Mouse (Mus musculus) brown adipose tissue, adult 24 weeks (tissue): ENCODE results near the gene H2-K1. TPM values are rescaled to one million over a fixed set of nuclear protein-coding genes. Genes with fewer than 3 reads are reported as not detected.
A peak's percentile ranks its signal among the peaks of the same experiment; 100 is the strongest.
"Not testable (repeated sequence)": the region's sequence is repeated elsewhere in the genome, so short reads cannot be mapped to it uniquely, and the experiment has no call there.

Experiments
- H3K27ac ChIP-seq: fragments of 200-500 bp; replicated peaks from 2 replicates; pipeline ENCODE4 v1.5.1; 2012; ENCODE audit warnings: low read depth, mild to moderate bottlenecking, low read length
- H3K4me1 ChIP-seq: fragments of 200-500 bp; 2 replicates; pipeline ENCODE4 v1.6.1; 2012; ENCODE audit warnings: low read length, mixed read lengths; ENCODE audit not compliant: control insufficient read depth, insufficient read depth, insufficient read length
- H3K4me3 ChIP-seq: fragments of 200-500 bp; 2 replicates; pipeline ENCODE4 v1.5.1; 2012; ENCODE audit warnings: low read depth, mild to moderate bottlenecking, low read length, moderate library complexity; ENCODE audit not compliant: insufficient read depth
- polyA plus RNA-seq: library from polyadenylated mRNA; stranded (reverse); fragments of >200 nt; gene quantifications from 2 replicates; pipeline ENCODE4 v1.2.4, GENCODE M21; 2012; ENCODE audit not compliant: missing spikeins, insufficient read depth, insufficient read length

The H2-K1 gene
- polyA plus RNA-seq, 1 experiment, result 394 TPM

GRCm38 (mm10) chr17:33958451-33958850 lies 41.7 kb downstream of the H2-K1 start:
- no peak overlapping the region for H3K27ac ChIP-seq
- H3K4me1 ChIP-seq, result no peaks in the 10 kb centered on the region
- no peak overlapping the region for H3K4me3 ChIP-seq

GRCm38 (mm10) chr17:33957493-33957892 lies 42.7 kb downstream of the H2-K1 start:
- H3K4me3 ChIP-seq, result no peak overlapping the region
- no peaks in the 10 kb centered on the region for H3K4me1 ChIP-seq
- H3K27ac ChIP-seq, result no peak overlapping the region

GRCm38 (mm10) chr17:33956336-33956735 lies 43.8 kb downstream of the H2-K1 start:
- no peaks in the 10 kb centered on the region for H3K4me1 ChIP-seq
- peak overlapping the region; percentile 99 for H3K27ac ChIP-seq
- H3K4me3 ChIP-seq, result peak overlapping the region; percentile 87

- Histone ChIP-seq H3K4me3 (peak within 1 kb of the TSS; percentile 90), H3K27ac (peak within 1 kb of the TSS; percentile 99), H3K4me1 (peaks cover under 1% of the 10 kb centered on the region; the same call in 1 of the 2 replicates)
These were observed 44.5 kb downstream of the H2-K1 start, which contains the start of the genes Vps52 and Rps18 for GRCm38 (mm10) chr17:33955555-33956214. Vps52 (plus strand) TSS chr17:33955812. Rps18 (minus strand) TSS chr17:33956001.

- H3K4me3 ChIP-seq, result peak overlapping the region; percentile 90
- peak overlapping the region; percentile 62 for H3K27ac ChIP-seq
- H3K4me1 ChIP-seq, result peaks cover 4% of the 10 kb centered on the region; the same call in 1 of the 2 replicates
These were observed 45.2 kb downstream of the H2-K1 start for GRCm38 (mm10) chr17:33954646-33955554.

- Histone ChIP-seq H3K4me1 (peaks cover 4% of the 10 kb centered on the region; the same call in 1 of the 2 replicates), H3K27ac (no peak overlapping the region), H3K4me3 (peak overlapping the region; percentile 90)
These were observed 46.1 kb downstream of the H2-K1 start for GRCm38 (mm10) chr17:33953961-33954565.

GRCm38 (mm10) chr17:33953310-33953709 lies 46.8 kb downstream of the H2-K1 start:
- H3K4me1 ChIP-seq, result peaks cover 4% of the 10 kb centered on the region; the same call in 1 of the 2 replicates
- no peak overlapping the region for H3K4me3 ChIP-seq
- H3K27ac ChIP-seq, result no peak overlapping the region

- Histone ChIP-seq H3K27ac (no peak overlapping the region), H3K4me3 (no peak overlapping the region), H3K4me1 (peaks cover 4% of the 10 kb centered on the region; the same call in 1 of the 2 replicates)
These were observed 47.3 kb downstream of the H2-K1 start for GRCm38 (mm10) chr17:33952879-33953278.

- not testable (repeated sequence) for H3K4me1 ChIP-seq, H3K27ac ChIP-seq, H3K4me3 ChIP-seq
These were observed 48.1 kb downstream of the H2-K1 start for GRCm38 (mm10) chr17:33952015-33952414.

- Histone ChIP-seq H3K27ac (peak within 1 kb of the TSS; percentile 46), H3K4me1 (peaks cover 4% of the 10 kb centered on the region; the same call in 1 of the 2 replicates), H3K4me3 (peak within 1 kb of the TSS; percentile 66)
These were observed 48.9 kb downstream of the H2-K1 start, which contains the start of gene B3galt4 for GRCm38 (mm10) chr17:33951021-33951946. B3galt4 (minus strand) TSS chr17:33951488.

- no peak overlapping the region for H3K27ac ChIP-seq
- H3K4me1 ChIP-seq, result peaks cover 4% of the 10 kb centered on the region; the same call in 1 of the 2 replicates
- peak overlapping the region; percentile 66 for H3K4me3 ChIP-seq
These were observed 50.0 kb downstream of the H2-K1 start for GRCm38 (mm10) chr17:33950131-33950625.

GRCm38 (mm10) chr17:33948905-33949537 lies 51.1 kb downstream of the H2-K1 start:
- Histone ChIP-seq H3K27ac (no peak overlapping the region), H3K4me1 (peaks cover 4% of the 10 kb centered on the region; the same call in 1 of the 2 replicates), H3K4me3 (no peak overlapping the region)

GRCm38 (mm10) chr17:33948090-33948904 lies 51.9 kb downstream of the H2-K1 start:
- Histone ChIP-seq H3K27ac (no peak overlapping the region), H3K4me1 (peaks cover 4% of the 10 kb centered on the region; the same call in 1 of the 2 replicates), H3K4me3 (no peak overlapping the region)
